19 mouse cellular contexts compared by ENCODE assay signal in the genomic region with DNA sequence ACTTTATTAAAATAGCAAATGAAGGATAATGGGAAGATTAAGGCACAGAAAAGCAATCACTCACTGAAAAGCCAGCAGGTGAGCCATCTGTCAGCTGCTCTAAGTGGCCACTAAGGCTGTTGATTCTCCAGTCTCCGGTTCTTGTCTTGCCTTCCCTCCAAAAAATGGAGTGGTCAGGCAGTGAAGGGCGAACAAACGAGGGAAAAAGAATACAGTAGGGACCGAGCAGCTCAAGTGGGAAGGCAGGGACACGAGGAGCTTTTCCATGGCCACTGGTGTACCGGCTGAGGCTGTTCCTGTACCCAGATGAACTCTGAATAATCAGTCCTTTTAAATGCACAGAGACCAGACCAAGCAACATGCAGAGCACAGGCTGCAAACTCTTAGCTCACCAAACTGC. TPM values are rescaled to one million over a fixed set of nuclear protein-coding genes. Genes with fewer than 3 reads are reported as not detected.
DNase-seq lines count a peak whose midpoint lies in the region; ATAC-seq and TF ChIP-seq lines count a peak whose summit lies in the region.
"Had no signal": no experiment of that assay in that cellular context is flagged by ENCODE, and none has a peak within 500 bp of the region (broad histone marks: within the 10 kb centered on the region; RNA-seq: fewer than 3 reads in every experiment).

No protein-coding gene starts in this region.

- intact Hi-C loops in left cerebral cortex, adult 2 months (cut with DNase I) = no loop called here

- 19% methylated on average over 6 of the region's 6 CpGs for WGBS in hindbrain, embryonic 13.5 days

- peaks cover 13 to 17% of the 10 kb centered on the region in 2 experiments for H3K4me1 ChIP-seq in ES-E14 (ENCODE audit: control insufficient read depth in 2 of 2, insufficient read depth in 2 of 2, low read length in 2 of 2, poor library complexity in 1 of 2)
- peaks cover 31% of the 10 kb centered on the region for H3K4me1 ChIP-seq in hindbrain, embryonic 13.5 days (replicated peaks)

- H3K4me3 ChIP-seq in ES-E14 (ENCODE audit: insufficient read depth in 1 of 2, low read depth in 1 of 2, low read length in 2 of 2, poor library complexity in 1 of 2, severe bottlenecking in 1 of 2) = no peak overlapping the region
- no peak overlapping the region for H3K4me3 ChIP-seq in hindbrain, embryonic 13.5 days
- H3K4me3 ChIP-seq in left cerebral cortex, adult 2 months = no peak overlapping the region
- H3K4me3 ChIP-seq: embryonic facial prominence, embryonic 15.5 days; heart, embryonic 15.5 days; lung, embryonic 15.5 days; myocyte had no signal

- H3K9me3 ChIP-seq in ES-E14 (ENCODE audit: control insufficient read depth, insufficient read depth, low read depth, low read length) = no peaks in the 10 kb centered on the region
- H3K9me3 ChIP-seq in hindbrain, embryonic 13.5 days = no peaks in the 10 kb centered on the region
- H3K9me3 ChIP-seq: embryonic facial prominence, embryonic 15.5 days; heart, embryonic 15.5 days; lung, embryonic 15.5 days had no signal

- H3K36me3 ChIP-seq in ES-E14 (ENCODE audit: control insufficient read depth, insufficient read depth, low read length, poor library complexity, severe bottlenecking) = no peaks in the 10 kb centered on the region
- no peaks in the 10 kb centered on the region for H3K36me3 ChIP-seq in hindbrain, embryonic 13.5 days
- H3K36me3 ChIP-seq: embryonic facial prominence, embryonic 15.5 days; heart, embryonic 15.5 days; lung, embryonic 15.5 days had no signal

- no peak for ATAC-seq in hindbrain, embryonic 13.5 days (ENCODE audit: low FRiP score)

- H3K9ac ChIP-seq in ES-E14 (ENCODE audit: insufficient read depth, low read depth, low read length, poor library complexity, severe bottlenecking) = no peak overlapping the region; the same call in 1 of the 2 replicates
- H3K9ac ChIP-seq in hindbrain, embryonic 13.5 days = no peak overlapping the region
- H3K9ac ChIP-seq: embryonic facial prominence, embryonic 15.5 days; heart, embryonic 15.5 days; lung, embryonic 15.5 days had no signal

- H3K27me3 ChIP-seq in hindbrain, embryonic 13.5 days = 0 out of 2 replicates have a peak, but pooled peaks cover 9% of the 10 kb centered on the region
- H3K27me3 ChIP-seq: heart, embryonic 15.5 days; lung, embryonic 15.5 days had no signal

- TF ChIP-seq CTCF in left cerebral cortex, adult 2 months (IDR thresholded peaks at IDR 0.05) = no peak

- in situ Hi-C loops in ES-E14 (cut with MboI; ENCODE audit: low sequenced_read_pairs in 2 of 2, unreplicated experiment in 2 of 2) = no loop called here

- DNase-seq in cerebellum, adult 9-10 months = peak; percentile 16
- DNase-seq in cerebellum, postnatal 4 days (ENCODE audit: low spot score in 2 of 2) = no peak
- DNase-seq in ES-E14 (ENCODE audit: low read depth, low spot score) = no peak
- peak; percentile 16 to 40 for DNase-seq in cerebellum, postnatal 25 days
- DNase-seq in left cerebral cortex, adult 2 months (ENCODE audit: extremely low spot score in 1 of 2, low spot score in 2 of 2) = no peak
- no peak for DNase-seq in spleen, postnatal 14 days (ENCODE audit: low spot score in 2 of 2)
- DNase-seq in frontal cortex, postnatal 25 days (ENCODE audit: low spot score in 2 of 2) = no peak
- DNase-seq: kidney, adult 2 months; kidney, postnatal 4 days; layer of hippocampus, postnatal 36 days; left cerebral cortex, postnatal 4 days; right cerebral cortex, postnatal 25 days; thymus, adult 18-20 months had no signal

- peak overlapping the region; percentile 31 for H3K27ac ChIP-seq in ES-E14 (ENCODE audit: insufficient read depth, low read depth, low read length, poor library complexity, severe bottlenecking)
- no peak overlapping the region for H3K27ac ChIP-seq in hindbrain, embryonic 13.5 days
- no peak overlapping the region for H3K27ac ChIP-seq in left cerebral cortex, adult 2 months
- H3K27ac ChIP-seq: embryonic facial prominence, embryonic 15.5 days; heart, embryonic 15.5 days; lung, embryonic 15.5 days had no signal

- H3K4me2 ChIP-seq in hindbrain, embryonic 13.5 days = peak overlapping the region; percentile 1; the same call in 1 of the 2 replicates
- H3K4me2 ChIP-seq: embryonic facial prominence, embryonic 15.5 days; heart, embryonic 15.5 days; liver, embryonic 11.5 days; lung, embryonic 15.5 days had no signal

TF ChIP-seq in ES-E14, 5 proteins besides CTCF, POLR2A, EP300 and RAD21:
- TF ChIP-seq MAFK (IDR thresholded peaks at IDR 0.05; ENCODE audit: insufficient read depth, low read depth, low read length) = no peak
- TF ChIP-seq ZC3H11A (IDR thresholded peaks at IDR 0.05; ENCODE audit: borderline replicate concordance, low read depth, low read length) = no peak
- TF ChIP-seq HCFC1 (IDR thresholded peaks at IDR 0.05; ENCODE audit: borderline replicate concordance, insufficient read depth, low read length) = no peak
- TF ChIP-seq ZNF384 (IDR thresholded peaks at IDR 0.05; ENCODE audit: low read depth, low read length) = no peak
- no peak for TF ChIP-seq CHD2 (IDR thresholded peaks at IDR 0.05; ENCODE audit: low read depth, low read length)

RNA-seq across cellular contexts. Expression of a gene that starts 54.8 kb away (rescaled TPM):
- total RNA-seq in ES-E14 (2012; rRNA removed) = 36.7 and 53.5 TPM in 2 replicates
- polyA plus RNA-seq in hindbrain, embryonic 13.5 days (2015; fragmentation: Nextera tagmentation; extraction: Ambion mirVana) = 7.4 and 7.8 TPM in 2 replicates
- total RNA-seq in left cerebral cortex, adult 2 months (2021) = 1 to 10 TPM; 2.7 to 2.9 TPM

Comparison
In these comparisons a context has a peak if more than half of its experiments do, and no peak if none do; other contexts are left out.
1. DNase-seq: peak in cerebellum, adult 9-10 months (single experiment) and cerebellum, postnatal 25 days (2 of 2); none in cerebellum, postnatal 4 days (0 of 2), ES-E14 (single experiment), left cerebral cortex, adult 2 months (0 of 2), spleen, postnatal 14 days (0 of 2) and frontal cortex, postnatal 25 days (0 of 2).